Comparison of ENCODE assay signal across 25 mouse cellular contexts in the genomic region with DNA sequence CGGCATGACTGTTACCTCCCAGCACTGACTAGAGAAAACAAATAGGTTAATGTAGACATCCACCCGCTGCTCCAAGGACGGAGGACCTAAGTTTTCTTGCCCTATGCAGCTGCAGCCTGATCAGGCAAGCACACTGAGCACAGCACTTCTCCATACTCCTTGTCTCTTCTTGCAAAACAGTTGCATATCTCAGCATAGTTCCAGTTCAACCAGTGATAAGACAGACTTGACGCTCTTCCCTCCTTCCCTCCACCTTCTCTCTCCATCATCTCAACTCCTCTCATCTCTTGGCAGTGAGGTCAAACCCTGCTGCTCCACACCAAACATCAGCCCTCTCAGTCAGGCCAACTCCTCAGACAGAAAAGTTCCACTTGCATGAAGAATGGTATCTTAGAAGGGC.
"Had no signal": no experiment of that assay in that cellular context is flagged by ENCODE, and none has a peak within 500 bp of the region (broad histone marks: within the 10 kb centered on the region; RNA-seq: fewer than 3 reads in every experiment).

No protein-coding gene starts in this region.

- H3K4me3 ChIP-seq: heart, adult 2 months; heart, embryonic 13.5 days; heart, embryonic 15.5 days; hindbrain, embryonic 13.5 days; hindbrain, embryonic 15.5 days; kidney, embryonic 15.5 days; limb, embryonic 12.5 days; liver, embryonic 12.5 days had no signal

- ATAC-seq: hindbrain, postnatal 0 days; intestine, embryonic 16.5 days; liver, embryonic 12.5 days had no signal

- H3K9me3 ChIP-seq: heart, embryonic 13.5 days; heart, embryonic 15.5 days; hindbrain, embryonic 13.5 days; hindbrain, embryonic 15.5 days; kidney, embryonic 15.5 days; limb, embryonic 12.5 days; liver, embryonic 12.5 days had no signal

- H3K27ac ChIP-seq: heart, adult 2 months; heart, embryonic 13.5 days; heart, embryonic 15.5 days; hindbrain, embryonic 13.5 days; hindbrain, embryonic 15.5 days; hindbrain, postnatal 0 days; kidney, embryonic 15.5 days; kidney, postnatal 0 days; limb, embryonic 12.5 days; liver, embryonic 12.5 days had no signal

- H3K9ac ChIP-seq: heart, embryonic 13.5 days; heart, embryonic 15.5 days; hindbrain, embryonic 13.5 days; hindbrain, embryonic 15.5 days; kidney, embryonic 15.5 days; limb, embryonic 12.5 days; liver, embryonic 12.5 days had no signal

- H3K4me2 ChIP-seq: heart, embryonic 11.5 days; heart, embryonic 13.5 days; heart, embryonic 15.5 days; hindbrain, embryonic 13.5 days; hindbrain, embryonic 15.5 days; kidney, embryonic 15.5 days; limb, embryonic 12.5 days; liver, embryonic 12.5 days had no signal

- H3K27me3 ChIP-seq: heart, embryonic 13.5 days; heart, embryonic 15.5 days; hindbrain, embryonic 13.5 days; hindbrain, embryonic 15.5 days; kidney, embryonic 15.5 days; limb, embryonic 12.5 days; liver, embryonic 12.5 days had no signal

- DNase-seq: gastrocnemius, postnatal 14 days; gastrocnemius, postnatal 36 days; heart, adult 11 months; heart, adult 2 months; heart, postnatal 14 days; heart, postnatal 36 days; kidney, adult 11 months; kidney, adult 2 months; kidney, adult 9 months; kidney, postnatal 14 days; kidney, postnatal 36 days; layer of hippocampus, adult 9-11 months; layer of hippocampus, postnatal 36 days; left cerebral cortex, postnatal 4 days had no signal

- H3K4me1 ChIP-seq: heart, embryonic 13.5 days; heart, embryonic 15.5 days; hindbrain, embryonic 13.5 days; hindbrain, embryonic 15.5 days; kidney, embryonic 15.5 days; limb, embryonic 12.5 days had no signal
